Mouse (Mus musculus) macrophage (primary cell): Measurements from ENCODE around the gene Zmiz2. TPM values are rescaled to one million over a fixed set of nuclear protein-coding genes. Genes with fewer than 3 reads are reported as not detected.
"Not testable (repeated sequence)": the region's sequence is repeated elsewhere in the genome, so short reads cannot be mapped to it uniquely, and the experiment has no call there.

ENCODE experiments used
- H3K27ac ChIP-seq: fragments of 350-480 bp; formaldehyde crosslinking; 2 replicates; pipeline ENCODE4 v1.9.0; 2021
- H3K36me3 ChIP-seq: fragments of 350-480 bp; formaldehyde crosslinking; 2 replicates; pipeline ENCODE4 v1.9.0; 2021; ENCODE audit errors: inconsistent target
- H3K4me3 ChIP-seq: fragments of 350-480 bp; formaldehyde crosslinking; 2 replicates; pipeline ENCODE4 v1.9.0; 2021; ENCODE audit errors: inconsistent target
- H3K79me2 ChIP-seq: fragments of 350-480 bp; formaldehyde crosslinking; 2 replicates; pipeline ENCODE4 v1.9.0; 2021; ENCODE audit errors: inconsistent target
- WGBS: methylation state at CpG from one replicate; pipeline ENCODE4 v1.1.7; 2026; ENCODE audit warnings: inconsistent platforms; ENCODE audit not compliant: missing documents; 5-methylcytosine and 5-hydroxymethylcytosine counted together
- polyA plus RNA-seq: library from polyadenylated mRNA; stranded (reverse); fragments of 250-400 nt; gene quantifications from 3 replicates; pipeline ENCODE4 v1.2.4, GENCODE M21; 2018; ENCODE audit warnings: inconsistent platforms
- total RNA-seq, 78 experiments: library from RNA; depleted of rRNA; stranded (reverse); fragments of 250-400 nt; gene quantifications; 1 replicate in 9 of 78; 2 replicates in 24 of 78; 3 replicates in 43 of 78; 4 replicates in 2 of 78; pipeline ENCODE4 v1.2.4; 2018; ENCODE audit warnings: inconsistent platforms in 56 of 78

Gene Zmiz2
- 100 to 1,000 TPM in 7 of 26 experiments, 10 to 100 TPM in 19; 35.7 to 130 (median 85.7) TPM for total RNA-seq (2018; cell fraction: chromatin; rRNA removed)
- 10 to 100 TPM; 34.3 to 89.5 (median 63.9) TPM for total RNA-seq (2018; cell fraction: cytosol; rRNA removed)
- 10 to 100 TPM; 40.7 to 92.1 (median 73.8) TPM for total RNA-seq (2018; cell fraction: nucleus; rRNA removed)
- 38.6 to 57.7 TPM (median 48.1 TPM) in 3 replicates for polyA plus RNA-seq

DNA sequence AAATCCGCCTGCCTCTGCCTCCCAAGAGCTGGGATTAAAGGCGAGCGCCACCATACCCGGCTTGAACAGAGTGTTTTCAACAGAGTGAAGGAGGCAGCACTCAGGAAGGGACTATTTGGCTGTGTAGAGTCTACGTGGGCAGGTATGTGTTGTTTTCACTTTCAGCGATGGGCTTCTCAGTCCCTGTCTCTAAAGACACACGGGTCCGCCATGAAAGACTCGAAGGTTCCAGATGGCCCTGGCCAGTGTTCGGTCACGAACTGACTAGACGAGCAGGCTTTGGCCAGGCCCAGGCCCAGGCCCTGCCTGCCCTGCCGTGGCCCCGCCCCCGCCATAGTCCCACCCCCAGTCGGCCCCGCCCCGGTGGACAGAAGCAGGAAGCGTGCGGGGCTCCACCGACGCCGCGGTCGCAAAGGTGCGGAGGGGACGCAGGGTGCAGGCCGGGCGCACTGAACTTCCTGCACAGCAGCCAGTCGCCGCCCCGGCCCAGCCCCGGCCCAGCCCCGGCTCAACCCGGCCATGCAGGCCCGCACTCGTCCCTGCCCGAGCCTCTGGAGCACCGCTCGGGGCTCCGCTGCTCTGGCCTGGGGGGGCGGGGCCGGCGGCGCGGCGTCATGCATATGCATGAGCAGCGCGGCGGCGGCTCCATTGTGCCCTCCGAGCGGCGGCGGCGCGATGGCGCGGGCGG, at the start of gene Zmiz2:
Gene Zmiz2 (plus strand): TSS at position 349 of the 688 bp plus-strand sequence.
- Histone ChIP-seq H3K79me2 (peaks cover 45% of the 10 kb centered on the region), H3K27ac (peak within 1 kb of the TSS; percentile 36), H3K36me3 (no peaks in the 10 kb centered on the region; the same call in 1 of the 2 replicates), H3K4me3 (peak within 1 kb of the TSS; percentile 45)
- WGBS, result 8% methylated on average over 52 of the region's 60 CpGs

DNA sequence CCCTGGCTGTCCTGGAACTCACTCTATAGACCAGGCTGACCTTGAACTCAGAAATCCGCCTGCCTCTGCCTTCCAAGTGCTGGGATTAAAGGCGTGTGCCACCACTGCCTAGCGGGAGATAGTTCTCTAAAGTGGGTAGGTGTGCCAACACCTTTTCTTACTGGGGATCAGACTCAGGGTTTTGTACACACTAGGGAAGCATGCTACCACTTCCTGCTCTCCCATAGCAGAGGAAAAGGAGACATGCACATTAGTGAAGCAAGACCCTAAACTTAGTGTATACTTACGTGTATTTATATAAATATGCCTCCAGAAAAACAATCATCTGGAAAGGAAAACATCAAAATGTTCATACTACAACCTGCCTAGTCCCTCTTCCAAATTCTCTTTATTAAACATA, 42.9 kb upstream of the Zmiz2 start:
- Histone ChIP-seq H3K79me2 (no peaks in the 10 kb centered on the region), H3K36me3 (peaks cover 97% of the 10 kb centered on the region), H3K27ac (no peak overlapping the region), H3K4me3 (no peak overlapping the region)
- 94% methylated on average over 4 of the region's 4 CpGs for WGBS

DNA sequence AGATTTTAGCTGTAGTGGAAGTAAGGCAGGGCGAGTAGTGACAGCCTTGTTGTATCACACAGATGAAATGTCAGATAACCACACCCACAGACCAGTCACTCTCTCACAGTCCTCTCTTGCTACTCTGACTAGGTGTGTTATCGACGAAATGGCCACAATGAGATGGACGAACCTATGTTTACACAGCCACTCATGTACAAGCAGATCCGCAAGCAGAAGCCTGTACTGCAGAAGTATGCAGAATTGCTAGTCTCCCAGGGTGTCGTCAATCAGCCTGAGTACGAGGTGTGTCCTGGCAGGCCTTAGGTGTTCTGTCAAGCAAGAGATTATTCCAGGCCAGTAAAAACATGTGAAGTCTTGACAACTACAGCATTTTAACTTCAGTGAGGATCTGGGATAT, 41.9 kb upstream of the Zmiz2 start:
- peaks cover 93% of the 10 kb centered on the region for H3K36me3 ChIP-seq
- 98% methylated on average over 7 of the region's 7 CpGs for WGBS

DNA sequence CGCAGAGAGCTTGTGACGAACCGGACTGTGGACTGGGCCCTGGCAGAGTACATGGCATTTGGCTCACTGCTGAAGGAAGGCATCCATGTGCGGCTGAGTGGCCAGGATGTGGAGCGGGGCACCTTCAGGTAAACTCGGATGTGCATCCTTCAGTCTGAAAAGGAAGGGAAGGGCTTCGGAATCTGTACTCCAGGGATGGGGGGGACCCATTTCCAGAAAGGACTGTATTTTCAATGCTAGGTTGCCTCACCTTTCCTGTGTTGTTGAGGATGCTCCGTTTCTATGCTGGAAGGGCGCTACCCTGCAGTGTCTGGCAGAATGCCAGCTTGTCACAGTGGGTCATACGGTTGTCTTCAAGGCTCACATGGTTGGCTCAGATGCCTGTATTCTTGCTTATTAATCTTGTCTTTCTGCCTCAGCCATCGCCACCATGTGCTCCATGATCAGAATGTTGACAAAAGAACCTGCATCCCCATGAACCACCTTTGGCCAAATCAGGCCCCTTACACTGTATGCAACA, 40.1 kb upstream of the Zmiz2 start:
- WGBS, result 93% methylated on average over 10 of the region's 11 CpGs
- H3K4me3 ChIP-seq, result no peak overlapping the region
- H3K27ac ChIP-seq, result no peak overlapping the region
- no peaks in the 10 kb centered on the region for H3K79me2 ChIP-seq
- H3K36me3 ChIP-seq, result peaks cover 88% of the 10 kb centered on the region

More for the DNA sequence above, 41.9 kb upstream of the Zmiz2 start:
- Histone ChIP-seq H3K4me3 (no peak overlapping the region), H3K79me2 (no peaks in the 10 kb centered on the region), H3K27ac (no peak overlapping the region)

DNA sequence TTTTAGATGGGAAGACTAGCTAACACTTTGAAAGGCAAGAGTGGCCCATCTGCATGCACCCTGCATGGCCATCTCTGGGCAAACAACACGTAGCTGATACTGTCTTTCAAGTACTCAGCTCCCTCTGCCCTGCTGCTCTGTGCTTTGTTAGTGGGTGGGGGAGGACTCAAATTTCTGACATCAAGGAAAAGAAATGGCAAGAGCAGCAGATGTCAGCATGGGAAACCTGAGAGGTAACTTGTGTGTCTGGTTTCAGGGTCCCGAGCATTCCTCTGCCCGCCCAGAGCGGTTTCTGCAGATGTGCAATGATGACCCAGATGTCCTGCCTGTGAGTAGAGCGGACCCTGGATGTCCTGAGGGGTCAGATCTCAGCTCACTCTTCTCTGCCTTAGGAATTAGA, 39.3 kb upstream of the Zmiz2 start:
- Histone ChIP-seq H3K4me3 (no peak overlapping the region), H3K27ac (no peak overlapping the region), H3K79me2 (no peaks in the 10 kb centered on the region), H3K36me3 (peaks cover 86% of the 10 kb centered on the region)
- WGBS, result 92% methylated on average over 5 of the region's 5 CpGs

DNA sequence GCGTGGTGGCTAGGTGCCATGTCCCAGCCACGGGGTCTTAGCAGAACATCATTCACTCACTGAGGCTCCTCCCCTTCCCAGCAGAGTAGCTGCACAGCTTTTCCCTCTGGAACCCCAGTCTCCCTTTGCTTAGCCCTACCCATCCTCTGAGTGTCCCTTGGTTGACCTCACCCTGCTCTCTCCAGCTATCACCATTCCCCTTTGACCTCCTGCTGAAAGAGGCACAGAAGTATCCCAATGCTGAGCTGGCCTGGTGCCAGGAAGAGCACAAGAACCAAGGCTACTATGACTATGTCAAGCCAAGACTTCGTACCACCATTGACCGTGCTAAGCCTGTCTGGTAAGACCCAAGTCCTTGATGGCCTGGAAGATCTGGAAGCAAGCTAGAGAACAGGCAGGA, 33.8 kb upstream of the Zmiz2 start:
- H3K79me2 ChIP-seq, result no peaks in the 10 kb centered on the region
- H3K36me3 ChIP-seq, result peaks cover 53% of the 10 kb centered on the region
- H3K4me3 ChIP-seq, result no peak overlapping the region
- WGBS, result 93% methylated on average over 4 of the region's 4 CpGs
- H3K27ac ChIP-seq, result no peak overlapping the region

DNA sequence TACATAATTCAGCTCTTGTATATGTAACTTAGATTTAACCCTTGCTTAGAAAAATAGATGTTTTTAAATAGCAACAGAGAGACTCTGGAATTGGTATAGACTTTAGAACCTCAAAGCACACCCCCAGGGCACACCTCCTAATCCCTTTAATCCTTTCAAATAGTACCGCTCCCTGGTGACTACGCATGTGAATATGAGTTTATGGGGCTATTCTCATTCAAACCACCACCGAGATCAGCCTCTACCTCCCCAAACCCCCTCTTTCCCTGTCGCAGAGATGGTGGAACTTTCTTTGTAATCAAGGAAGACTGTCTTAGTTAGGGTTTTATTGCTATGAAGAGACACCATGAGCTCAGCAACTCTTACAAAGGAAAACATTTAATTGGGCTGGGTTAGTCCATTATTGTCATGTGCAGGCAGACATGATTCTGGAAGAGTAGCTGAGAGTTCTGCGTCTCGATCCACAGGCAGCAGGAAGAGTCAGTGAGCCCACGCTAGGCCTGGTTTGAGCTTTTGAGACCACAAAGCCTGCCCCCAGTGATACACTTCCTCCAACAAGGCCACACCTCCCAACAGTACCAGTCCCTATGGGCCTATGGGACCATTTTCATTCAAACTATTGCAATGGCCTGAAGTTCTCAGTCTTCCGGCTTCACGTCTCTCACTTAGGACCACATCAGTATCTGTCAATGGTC, 24.1 kb upstream of the Zmiz2 start:
- Histone ChIP-seq H3K36me3 (no peaks in the 10 kb centered on the region), H3K27ac (no peak overlapping the region), H3K4me3 (no peak overlapping the region), H3K79me2 (no peaks in the 10 kb centered on the region)
- WGBS, result 94% methylated on average over 9 of the region's 9 CpGs

DNA sequence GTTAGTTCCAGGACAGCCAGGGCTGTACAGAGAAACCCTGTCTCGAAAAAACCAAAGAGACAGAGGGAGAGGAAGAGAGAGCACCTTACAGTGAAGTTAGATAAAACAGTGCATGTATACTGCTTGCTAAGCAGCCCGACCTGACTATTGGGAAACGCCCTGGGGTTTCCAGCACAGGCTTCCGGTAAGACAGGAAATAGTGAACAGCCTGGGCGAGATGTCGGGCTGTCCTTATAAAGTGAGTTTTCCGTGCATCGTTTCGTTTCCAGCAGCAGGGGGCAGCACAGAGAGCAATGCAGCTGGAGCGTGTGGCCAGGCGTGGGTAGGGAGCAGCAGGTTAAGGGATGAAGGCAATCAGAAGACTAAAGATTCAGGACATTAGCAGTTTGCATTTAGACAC, 23.0 kb upstream of the Zmiz2 start:
- Histone ChIP-seq H3K36me3 (no peaks in the 10 kb centered on the region), H3K27ac (peak overlapping the region; percentile 33; the same call in 1 of the 2 replicates), H3K4me3 (no peak overlapping the region), H3K79me2 (no peaks in the 10 kb centered on the region)
- 8% methylated on average over 11 of the region's 11 CpGs for WGBS

DNA sequence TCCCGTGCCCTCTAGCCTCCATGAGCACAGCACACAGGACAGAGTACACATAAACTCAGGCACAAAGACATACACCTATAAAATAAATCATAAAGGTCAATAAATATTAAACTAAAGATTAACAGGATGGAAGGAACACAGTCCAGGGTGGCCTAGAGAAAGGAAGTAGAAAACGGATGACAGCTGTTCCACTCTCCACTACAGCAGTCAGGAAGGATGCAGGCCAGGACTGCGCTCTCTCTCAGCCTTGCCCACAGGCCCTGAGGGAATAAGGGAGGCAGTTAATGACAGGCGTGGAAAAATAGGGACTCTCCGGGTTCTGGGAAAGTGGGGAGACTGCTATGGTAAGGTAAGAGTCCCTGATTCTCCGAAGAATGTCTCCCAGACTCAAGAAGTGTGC, 22.4 kb upstream of the Zmiz2 start:
- Histone ChIP-seq H3K4me3 (no peak overlapping the region), H3K79me2 (no peaks in the 10 kb centered on the region), H3K36me3 (no peaks in the 10 kb centered on the region), H3K27ac (no peak overlapping the region)
- WGBS, result 83% methylated on average over 6 of the region's 6 CpGs

DNA sequence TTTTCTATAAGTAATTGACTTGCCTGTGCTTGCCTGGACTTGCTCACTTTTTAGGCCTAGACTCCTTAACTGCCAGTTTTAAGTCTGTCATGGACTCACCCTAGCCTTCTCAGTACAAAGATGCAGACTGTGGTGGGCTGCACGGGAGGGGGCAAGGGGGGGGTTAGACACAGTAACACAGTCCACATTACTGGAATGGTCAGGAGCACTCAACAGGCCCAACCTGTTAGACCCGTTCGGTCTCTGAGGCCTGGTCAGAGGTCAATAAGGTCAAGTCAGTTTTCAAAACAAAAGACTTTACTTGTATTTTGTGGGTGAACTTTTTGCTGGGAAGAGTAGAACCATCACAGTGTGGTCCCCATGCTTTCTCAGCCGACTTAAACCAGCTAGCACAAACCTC, 21.7 kb upstream of the Zmiz2 start:
- H3K79me2 ChIP-seq, result no peaks in the 10 kb centered on the region
- no peak overlapping the region for H3K27ac ChIP-seq
- WGBS, result 96% methylated on average over 4 of the region's 4 CpGs
- H3K4me3 ChIP-seq, result no peak overlapping the region
- H3K36me3 ChIP-seq, result no peaks in the 10 kb centered on the region

DNA sequence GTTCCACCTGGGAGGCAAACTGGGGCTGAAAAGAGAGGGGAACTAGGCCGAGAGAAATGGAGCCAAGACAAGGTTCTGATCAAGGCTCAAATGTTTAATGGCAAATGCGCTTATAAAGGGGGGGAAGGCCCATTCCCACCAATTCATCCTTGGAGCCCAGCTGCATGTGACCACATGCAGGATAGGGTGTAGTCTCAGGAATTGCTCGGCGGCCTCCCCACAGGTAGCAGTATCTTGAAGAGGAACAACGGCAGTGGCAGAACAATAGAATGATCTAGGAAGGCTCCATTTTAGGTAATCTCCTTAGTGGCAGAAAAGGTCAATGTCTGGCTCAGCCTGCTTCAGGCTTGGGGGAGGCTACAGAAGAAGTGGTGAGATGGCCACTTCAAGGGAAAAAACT, 20.9 kb upstream of the Zmiz2 start:
- not testable (repeated sequence) for H3K36me3 ChIP-seq, H3K79me2 ChIP-seq, H3K27ac ChIP-seq, H3K4me3 ChIP-seq
- 92% methylated on average over 5 of the region's 5 CpGs for WGBS

DNA sequence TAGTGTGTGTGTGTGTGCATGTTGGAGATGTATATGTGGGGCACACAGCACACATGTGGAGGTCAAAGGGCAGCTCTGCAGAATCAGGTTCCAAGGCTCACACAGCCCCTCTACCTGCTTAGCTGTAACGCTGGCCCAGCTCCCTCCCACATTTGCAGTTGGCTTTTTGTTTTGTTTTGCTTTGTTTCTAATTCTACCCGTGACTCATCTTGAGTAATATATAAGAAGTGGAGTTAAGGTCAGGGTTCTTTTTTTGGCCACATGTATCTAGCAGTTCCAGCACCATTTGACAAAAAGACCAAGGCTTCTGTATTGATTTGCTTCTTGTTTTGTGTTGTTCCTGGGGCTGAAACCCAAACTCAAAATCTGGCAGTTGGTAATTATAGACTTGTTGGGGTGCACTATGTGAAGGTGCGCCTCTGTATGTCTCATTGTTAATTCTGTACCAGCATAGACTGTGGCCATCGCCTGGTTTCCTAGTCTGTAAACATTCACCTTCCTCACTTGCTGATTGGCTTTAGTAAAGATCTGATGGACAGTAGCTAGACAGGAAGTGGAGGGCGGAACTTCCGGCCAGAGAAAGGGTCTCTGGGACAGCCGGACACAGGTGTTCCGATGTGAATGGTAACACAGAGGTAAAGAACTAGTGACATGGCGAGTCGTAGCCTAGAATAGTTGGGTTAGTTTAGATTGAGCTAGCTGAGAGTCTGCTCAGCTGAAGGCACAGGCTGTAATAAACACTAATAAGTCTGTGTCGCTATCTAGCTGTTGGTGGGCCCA, 17.3 kb upstream of the Zmiz2 start:
- no peak overlapping the region for H3K27ac ChIP-seq
- no peaks in the 10 kb centered on the region for H3K36me3 ChIP-seq
- WGBS, result 92% methylated on average over 10 of the region's 11 CpGs
- no peak overlapping the region for H3K4me3 ChIP-seq
- no peaks in the 10 kb centered on the region for H3K79me2 ChIP-seq

DNA sequence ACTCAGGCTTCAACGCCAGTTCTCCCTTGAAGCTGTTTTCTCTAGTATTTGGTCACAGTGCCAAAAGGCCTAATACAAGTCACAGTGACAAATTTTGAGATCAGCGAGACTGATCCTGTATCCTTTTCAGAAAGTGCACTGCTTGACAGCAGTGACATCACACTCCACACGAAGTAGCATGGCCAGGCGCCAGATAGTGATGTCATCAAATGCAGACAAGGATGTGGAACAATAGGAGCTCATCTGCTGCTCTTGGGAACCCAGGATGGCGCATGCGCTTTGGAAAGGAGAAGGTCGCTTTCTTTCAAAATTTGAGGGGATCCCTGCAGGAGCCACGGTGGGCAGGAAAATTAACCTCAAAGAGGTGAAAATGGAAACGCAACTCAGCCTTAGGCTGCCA, 16.1 kb upstream of the Zmiz2 start:
- H3K27ac ChIP-seq, result no peak overlapping the region
- 91% methylated on average over 9 of the region's 9 CpGs for WGBS
- no peak overlapping the region for H3K4me3 ChIP-seq
- H3K36me3 ChIP-seq, result no peaks in the 10 kb centered on the region
- no peaks in the 10 kb centered on the region for H3K79me2 ChIP-seq

DNA sequence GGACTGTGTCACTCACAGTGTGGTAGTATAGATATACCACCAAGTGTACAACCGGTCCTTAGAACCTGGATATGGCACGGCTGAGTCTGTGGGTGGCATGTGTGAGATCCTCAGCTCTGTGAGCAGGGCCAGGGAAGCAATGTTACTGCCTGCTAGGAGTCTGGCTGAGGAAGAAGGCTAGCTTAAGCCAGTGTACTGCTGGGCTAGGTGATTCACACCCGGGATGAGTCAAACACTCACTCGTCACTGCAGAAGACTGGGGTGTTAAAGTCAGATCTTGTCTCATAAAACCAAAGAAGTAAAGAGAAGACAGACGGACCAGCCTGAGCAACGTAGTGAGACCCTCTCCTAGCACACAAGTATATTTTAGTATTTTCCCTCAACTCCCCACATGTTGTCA, 8.0 kb upstream of the Zmiz2 start:
- no peak overlapping the region for H3K27ac ChIP-seq
- no peaks in the 10 kb centered on the region for H3K36me3 ChIP-seq
- 87% methylated on average over 6 of the region's 6 CpGs for WGBS
- H3K79me2 ChIP-seq, result no peaks in the 10 kb centered on the region
- H3K4me3 ChIP-seq, result no peak overlapping the region
